Mouse (Mus musculus): ENCODE measurements around the gene Ly6g5b.
A peak's percentile ranks its signal among the peaks of the same experiment; 100 is the strongest.

Ly6g5b gene

GRCm38 (mm10) chr17:35104079-35104478, 11.1 kb downstream of the Ly6g5b start:
- DNase-seq = no peak

- peak; percentile 52 to 68 for DNase-seq
Observed at GRCm38 (mm10) chr17:35103221-35103690, 12.0 kb downstream of the Ly6g5b start.

- DNase-seq = no peak
Observed at GRCm38 (mm10) chr17:35102299-35102698, 12.9 kb downstream of the Ly6g5b start.

GRCm38 (mm10) chr17:35101161-35101560, 14.1 kb downstream of the Ly6g5b start:
- no peak for DNase-seq

GRCm38 (mm10) chr17:35100196-35100765, 14.9 kb downstream of the Ly6g5b start:
- peak; percentile 60 to 78 for DNase-seq

GRCm38 (mm10) chr17:35097164-35097655, 18.0 kb downstream of the Ly6g5b start:
- DNase-seq = peak; percentile 69 to 75

GRCm38 (mm10) chr17:35096597-35096996, 18.6 kb downstream of the Ly6g5b start:
- DNase-seq = no peak

GRCm38 (mm10) chr17:35094475-35095365, 20.5 kb downstream of the Ly6g5b start:
- no peak for DNase-seq

- DNase-seq = no peak
Observed at GRCm38 (mm10) chr17:35092403-35093198, 22.6 kb downstream of the Ly6g5b start.

- no peak for DNase-seq
Observed at GRCm38 (mm10) chr17:35090166-35090932, 24.9 kb downstream of the Ly6g5b start.

GRCm38 (mm10) chr17:35088825-35089644, 26.2 kb downstream of the Ly6g5b start, which contains the start of gene Abhd16a:
Gene Abhd16a, plus strand, starts transcription at chr17:35089263.
- peak; percentile 96 to 98 for DNase-seq

- DNase-seq = no peak
Observed at GRCm38 (mm10) chr17:35088151-35088550, 27.1 kb downstream of the Ly6g5b start.

GRCm38 (mm10) chr17:35085208-35085865, 29.9 kb downstream of the Ly6g5b start, which contains the start of gene Ly6g6f:
Gene Ly6g6f, minus strand, starts transcription at chr17:35085610.
- no peak for DNase-seq

GRCm38 (mm10) chr17:35083929-35084497, 31.2 kb downstream of the Ly6g5b start:
- no peak for DNase-seq

GRCm38 (mm10) chr17:35082841-35083576, 32.2 kb downstream of the Ly6g5b start:
- DNase-seq = no peak

GRCm38 (mm10) chr17:35080710-35081109, 34.5 kb downstream of the Ly6g5b start:
- no peak for DNase-seq

GRCm38 (mm10) chr17:35080248-35080647, 35.0 kb downstream of the Ly6g5b start:
- DNase-seq = no peak

GRCm38 (mm10) chr17:35079778-35080177, 35.5 kb downstream of the Ly6g5b start:
- DNase-seq = no peak

GRCm38 (mm10) chr17:35077786-35078233, 37.4 kb downstream of the Ly6g5b start, which contains the start of gene Ly6g6d:
Gene Ly6g6d, minus strand, starts transcription at chr17:35078065.
- peak; percentile 76 to 86 for DNase-seq

Data from kidney, postnatal 4 days (tissue).